Mouse (Mus musculus) heart, postnatal 36 days (tissue): ENCODE results near the gene St5. TPM values are rescaled to one million over a fixed set of nuclear protein-coding genes. Genes with fewer than 3 reads are reported as not detected.

ENCODE experiments used
- DNase-seq, 2 experiments: peaks; one replicate each; pipeline ENCODE4 v3.0.0; 2021 to 2022
- intact Hi-C: fragments of 180-260 bp; cut with DNase I; formaldehyde crosslinking; loops from one replicate; pipeline ENCODE4 v1.15.1; 2025
- total RNA-seq, 2 experiments: library from RNA; stranded (reverse); gene quantifications; 2 replicates each; pipeline ENCODE4 v1.2.3; 2021

The St5 gene
- total RNA-seq, 2 experiments from 2014 or later = 23.4 to 31.9 TPM

DNA sequence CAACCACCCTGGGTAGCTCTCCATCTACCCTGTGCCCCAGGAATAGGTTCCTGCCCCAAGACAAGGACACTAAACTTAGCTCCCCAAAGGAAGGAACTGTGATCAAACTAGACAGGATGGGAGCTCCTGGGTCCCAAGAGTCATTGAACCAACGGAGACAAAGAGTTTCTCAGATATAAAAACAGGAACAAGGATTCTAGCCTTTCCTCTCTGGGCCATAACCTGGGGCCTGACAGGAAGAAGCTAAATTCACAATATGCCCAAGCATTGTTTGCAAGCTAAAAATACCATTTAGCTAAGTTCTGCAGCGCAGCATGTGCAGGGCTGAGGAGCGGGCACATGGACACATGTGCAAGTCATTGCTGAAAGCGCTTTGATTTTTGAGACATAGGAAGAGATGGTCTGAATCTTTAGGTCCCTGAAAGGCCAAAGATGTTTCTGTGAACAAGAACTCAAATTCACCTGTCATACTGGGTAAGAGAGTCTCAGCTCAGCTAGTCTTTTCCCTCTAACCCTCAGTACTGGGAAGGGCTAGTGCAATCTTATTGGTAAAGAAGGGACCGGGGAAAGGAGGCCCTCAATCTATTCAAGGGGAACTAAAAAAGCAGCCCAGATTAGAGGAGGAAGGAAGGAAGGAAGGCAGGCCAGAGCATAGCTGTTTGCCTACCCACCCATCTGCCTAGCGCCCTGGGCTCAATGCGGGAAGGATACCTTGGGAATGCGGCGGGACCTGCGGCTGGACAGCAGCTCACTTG, 161.6 kb downstream of the St5 start:
- intact Hi-C loops = no loop called here
- no peak for DNase-seq

- intact Hi-C loops = no loop called here
- DNase-seq = no peak
These were observed 162.5 kb downstream of the St5 start for GRCm38 (mm10) chr7:109540902-109541301.

DNA sequence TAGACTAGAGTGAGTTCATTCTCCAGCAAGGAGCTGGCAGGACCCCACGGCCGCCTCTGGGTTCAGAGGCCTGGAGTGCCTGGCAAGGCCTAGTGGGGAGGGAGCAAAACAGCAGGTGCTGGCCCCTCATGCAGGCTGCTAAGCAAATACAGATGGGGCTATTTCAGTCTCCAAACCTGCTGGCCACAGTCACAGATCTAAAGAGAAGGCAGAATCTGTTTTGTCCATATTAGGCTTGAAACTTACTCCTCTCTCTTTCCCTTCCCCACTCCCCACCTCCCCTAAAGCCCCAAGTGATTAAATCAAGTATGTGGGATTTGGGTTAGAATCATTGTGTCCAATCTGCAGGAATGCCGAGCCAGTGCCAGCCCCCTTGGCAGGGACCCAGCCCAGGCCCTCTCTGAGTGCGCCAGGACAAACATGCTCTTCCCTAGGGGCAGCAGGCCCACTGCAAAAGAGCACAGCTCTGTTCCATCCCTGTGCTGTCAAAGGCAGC, 166.9 kb downstream of the St5 start:
- DNase-seq = peak; percentile 63 to 71
- intact Hi-C loops = no loop called here

GRCm38 (mm10) chr7:109534921-109535320, 168.5 kb downstream of the St5 start:
- intact Hi-C loops = loop anchor here (5.0 kb wide), 1 partner anchor 37 kb away; no protein-coding TSS in a partner anchor
- DNase-seq = no peak

GRCm38 (mm10) chr7:109533888-109534287, 169.5 kb downstream of the St5 start:
- no peak for DNase-seq
- intact Hi-C loops = loop anchor here (5.0 kb wide), 1 partner anchor 38 kb away; no protein-coding TSS in a partner anchor

DNA sequence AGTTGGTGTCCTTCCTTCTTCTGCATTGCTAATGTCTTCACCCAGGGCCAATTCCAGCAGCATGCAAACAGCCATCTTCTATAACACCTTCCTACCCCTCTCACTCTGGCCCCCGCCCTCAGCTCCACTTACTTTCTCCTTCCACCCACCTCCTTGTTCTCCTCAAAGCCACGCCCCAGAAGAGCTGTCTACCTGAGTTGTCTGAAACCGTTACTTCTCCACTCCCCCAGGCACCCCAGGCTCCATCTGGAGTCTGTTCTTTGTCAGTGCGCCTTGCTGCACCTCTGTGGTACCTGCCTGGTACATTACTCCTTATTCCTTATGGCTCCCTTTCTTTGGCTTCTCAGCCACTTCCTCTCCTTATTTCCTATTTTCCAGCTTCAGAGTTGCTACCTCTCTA, 170.3 kb downstream of the St5 start:
- intact Hi-C loops = loop anchor here (5.0 kb wide), 1 partner anchor 39 kb away; no protein-coding TSS in a partner anchor
- no peak for DNase-seq

GRCm38 (mm10) chr7:109532691-109533090, 170.7 kb downstream of the St5 start:
- intact Hi-C loops = loop anchor here (5.0 kb wide), 1 partner anchor 40 kb away; no protein-coding TSS in a partner anchor
- no peak for DNase-seq

DNA sequence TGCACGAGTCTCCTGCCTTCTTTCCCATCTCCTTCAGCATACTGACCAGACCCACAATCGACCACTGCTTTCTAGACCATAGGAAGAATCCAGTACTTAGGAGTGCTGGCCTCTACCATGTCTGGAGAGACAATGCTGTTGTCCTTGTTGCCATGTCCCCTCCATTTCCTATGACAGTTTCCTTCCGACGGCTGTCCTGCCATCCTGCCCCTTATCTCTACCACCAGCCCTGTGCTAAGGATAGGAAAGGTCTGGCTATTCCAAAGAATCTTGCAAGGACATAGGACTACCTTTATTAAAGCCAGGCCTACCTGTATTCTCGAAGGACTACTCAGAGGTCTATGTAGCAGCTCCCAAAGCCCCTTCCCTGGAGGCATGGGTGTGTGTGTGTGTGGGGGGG, 171.9 kb downstream of the St5 start:
- DNase-seq = no peak
- intact Hi-C loops = loop anchor here (5.0 kb wide), 1 partner anchor 41 kb away; no protein-coding TSS in a partner anchor

DNA sequence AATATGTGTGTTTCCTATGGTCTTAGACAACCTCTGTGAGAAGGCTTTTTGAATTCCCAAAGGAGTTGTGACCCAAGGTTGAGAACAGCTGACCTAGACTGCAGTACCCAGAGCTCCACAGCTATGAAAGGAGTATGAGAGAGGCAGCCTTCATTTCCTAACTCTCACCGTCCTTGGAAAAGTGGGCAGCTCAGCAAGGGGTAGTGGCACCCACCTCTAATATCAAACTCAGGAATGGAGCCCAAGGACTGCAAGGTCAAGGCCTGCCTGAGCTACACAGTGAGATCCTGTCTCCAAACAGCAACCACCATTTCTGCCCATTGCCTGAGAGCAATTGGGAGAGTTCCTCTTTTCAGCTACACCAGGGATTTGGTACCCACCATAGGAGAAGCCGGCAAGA, 173.7 kb downstream of the St5 start:
- intact Hi-C loops = loop anchor here (5.0 to 10.0 kb wide), 3 partner anchors 43 to 435 kb away; partner anchors contain the start of gene Dennd5a
- no peak for DNase-seq

GRCm38 (mm10) chr7:109528356-109528755, 175.0 kb downstream of the St5 start:
- DNase-seq = peak; percentile 71 to 74
- intact Hi-C loops = loop anchor here (1.0 to 10.0 kb wide), 3 partner anchors 90 to 436 kb away; partner anchors contain the start of gene Dennd5a

DNA sequence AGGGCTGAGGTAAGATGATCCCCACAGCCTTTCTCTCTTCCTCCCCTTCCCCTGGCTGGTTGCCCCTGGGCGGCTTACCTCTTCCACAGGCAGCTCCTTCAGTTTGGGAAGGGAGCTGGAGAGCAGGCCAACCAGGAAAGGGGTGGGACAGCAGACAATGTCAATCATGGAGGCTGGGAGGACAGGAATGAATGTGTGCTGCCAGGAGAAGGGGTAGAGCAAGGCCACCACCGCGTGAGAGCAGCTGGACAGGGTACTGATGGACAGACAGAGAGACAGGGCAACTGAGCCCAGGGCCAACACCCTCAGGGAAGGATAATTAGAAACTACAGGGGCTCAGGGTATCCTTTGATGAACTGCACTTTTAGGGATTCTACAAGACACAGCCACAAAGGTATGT, 175.9 kb downstream of the St5 start:
- no peak for DNase-seq
- intact Hi-C loops = loop anchor here (10.0 kb wide), 2 partner anchors 147 to 437 kb away; partner anchors contain the start of gene Dennd5a

GRCm38 (mm10) chr7:109525740-109526663, 177.4 kb downstream of the St5 start:
- intact Hi-C loops = loop anchor here (10.0 kb wide), 2 partner anchors 149 to 439 kb away; partner anchors contain the start of gene Dennd5a
- DNase-seq = no peak

DNA sequence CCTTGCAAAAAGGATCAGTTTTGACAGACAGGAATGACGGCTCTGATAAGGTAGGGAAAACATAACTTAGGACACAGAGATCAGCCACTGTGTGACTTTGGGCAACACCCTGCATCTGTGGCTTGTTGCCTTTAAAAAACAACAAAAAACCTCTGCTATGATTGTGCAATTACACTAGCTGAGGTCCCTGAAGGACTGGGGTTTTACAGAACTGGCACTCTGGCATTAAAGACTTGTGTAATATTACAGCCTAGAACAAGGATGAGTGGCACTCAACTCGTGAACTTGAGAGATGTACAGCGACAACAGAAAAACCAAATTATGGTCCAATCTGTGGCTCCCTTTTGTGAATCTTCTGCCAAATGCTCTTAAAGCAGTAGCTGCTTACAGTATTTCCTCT, 178.6 kb downstream of the St5 start:
- intact Hi-C loops = loop anchor here (10.0 kb wide), 2 partner anchors 150 to 440 kb away; partner anchors contain the start of gene Dennd5a
- DNase-seq = no peak

DNA sequence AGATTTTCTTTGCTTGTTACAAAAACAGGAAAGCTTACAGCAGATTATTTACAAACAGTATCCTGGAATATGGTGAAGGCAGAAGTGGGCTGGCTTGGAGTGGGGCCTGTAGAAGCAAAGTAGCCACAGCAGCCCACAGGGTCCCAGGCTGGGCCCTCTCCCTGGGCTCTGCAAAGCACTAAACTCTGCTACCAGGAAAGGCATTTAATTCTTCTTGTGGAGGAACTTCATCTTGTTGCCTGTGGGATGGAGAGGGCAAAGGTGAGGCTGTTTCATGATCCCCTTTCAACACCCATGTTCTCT, 179.0 kb downstream of the St5 start:
- intact Hi-C loops = loop anchor here (10.0 kb wide), 2 partner anchors 150 to 440 kb away; partner anchors contain the start of gene Dennd5a

GRCm38 (mm10) chr7:109523741-109524441, 179.5 kb downstream of the St5 start:
- intact Hi-C loops = loop anchor here (10.0 kb wide), 2 partner anchors 151 to 441 kb away; partner anchors contain the start of gene Dennd5a
- DNase-seq = no peak

More for the DNA sequence above, 179.0 kb downstream of the St5 start:
- DNase-seq = no peak

DNA sequence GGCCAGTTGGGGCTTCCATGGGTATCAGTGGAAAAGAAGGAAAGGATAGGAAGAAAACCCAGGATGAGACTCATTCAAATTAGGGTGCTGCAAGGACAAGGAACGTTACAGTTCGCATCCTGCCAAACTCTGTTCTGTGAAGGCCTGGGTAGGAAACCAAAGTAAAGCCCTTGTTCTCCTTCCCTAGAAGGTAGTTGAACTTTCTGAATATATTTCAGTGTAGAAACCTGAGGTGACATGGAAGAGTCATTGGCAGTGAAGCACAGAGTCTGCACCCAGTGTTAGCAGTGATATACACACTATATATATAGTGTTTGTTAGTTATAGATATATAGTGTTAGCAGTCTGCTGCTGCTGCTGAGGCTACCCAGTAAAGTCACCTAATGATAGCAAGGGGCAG, 180.1 kb downstream of the St5 start:
- DNase-seq = no peak
- intact Hi-C loops = loop anchor here (10.0 kb wide), 2 partner anchors 151 to 441 kb away; partner anchors contain the start of gene Dennd5a

DNA sequence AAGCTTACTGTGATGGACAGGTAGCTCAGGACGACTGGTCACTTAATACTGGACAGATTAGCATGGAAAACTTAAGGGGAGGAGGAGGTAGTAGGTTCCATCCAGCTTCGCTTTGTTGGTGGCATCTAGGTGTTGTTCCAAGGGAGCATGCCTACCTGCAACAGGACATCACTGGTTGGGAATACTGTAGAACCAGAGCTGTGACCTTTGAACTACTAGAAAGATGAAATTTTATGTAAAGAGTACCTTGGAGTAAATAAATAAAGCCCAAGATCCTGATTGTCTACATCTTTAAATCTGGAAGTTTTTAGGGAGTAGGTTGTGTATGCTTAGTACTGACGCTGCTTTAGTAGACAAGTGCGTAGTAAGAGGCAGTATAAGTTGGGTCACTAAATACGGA, 181.3 kb downstream of the St5 start:
- DNase-seq = no peak
- intact Hi-C loops = loop anchor here (10.0 kb wide), 2 partner anchors 153 to 443 kb away; partner anchors contain the start of gene Dennd5a

DNA sequence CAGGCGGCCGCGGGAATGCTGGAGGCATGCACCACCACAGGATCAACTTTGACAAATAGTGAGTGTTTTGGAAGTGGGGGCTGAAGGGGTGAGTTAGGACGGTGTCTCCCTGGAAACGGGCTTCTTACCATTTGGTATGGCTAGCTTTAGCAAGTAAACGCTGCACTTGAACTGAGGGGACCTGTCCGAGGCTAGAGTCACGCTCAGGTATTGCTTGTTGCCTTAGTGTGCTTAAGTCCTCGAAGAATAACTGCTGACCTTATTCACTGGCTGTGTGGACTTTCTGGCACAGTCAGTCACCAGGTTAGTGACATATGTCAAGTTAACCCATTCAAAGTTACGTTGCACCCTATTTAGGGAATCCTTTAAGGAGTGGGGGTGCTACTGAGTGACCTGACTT, 183.5 kb downstream of the St5 start:
- intact Hi-C loops = loop anchor here (2.0 to 10.0 kb wide), 3 partner anchors 155 to 445 kb away; partner anchors contain the start of genes Akip1, Dennd5a and St5
- no peak for DNase-seq

DNA sequence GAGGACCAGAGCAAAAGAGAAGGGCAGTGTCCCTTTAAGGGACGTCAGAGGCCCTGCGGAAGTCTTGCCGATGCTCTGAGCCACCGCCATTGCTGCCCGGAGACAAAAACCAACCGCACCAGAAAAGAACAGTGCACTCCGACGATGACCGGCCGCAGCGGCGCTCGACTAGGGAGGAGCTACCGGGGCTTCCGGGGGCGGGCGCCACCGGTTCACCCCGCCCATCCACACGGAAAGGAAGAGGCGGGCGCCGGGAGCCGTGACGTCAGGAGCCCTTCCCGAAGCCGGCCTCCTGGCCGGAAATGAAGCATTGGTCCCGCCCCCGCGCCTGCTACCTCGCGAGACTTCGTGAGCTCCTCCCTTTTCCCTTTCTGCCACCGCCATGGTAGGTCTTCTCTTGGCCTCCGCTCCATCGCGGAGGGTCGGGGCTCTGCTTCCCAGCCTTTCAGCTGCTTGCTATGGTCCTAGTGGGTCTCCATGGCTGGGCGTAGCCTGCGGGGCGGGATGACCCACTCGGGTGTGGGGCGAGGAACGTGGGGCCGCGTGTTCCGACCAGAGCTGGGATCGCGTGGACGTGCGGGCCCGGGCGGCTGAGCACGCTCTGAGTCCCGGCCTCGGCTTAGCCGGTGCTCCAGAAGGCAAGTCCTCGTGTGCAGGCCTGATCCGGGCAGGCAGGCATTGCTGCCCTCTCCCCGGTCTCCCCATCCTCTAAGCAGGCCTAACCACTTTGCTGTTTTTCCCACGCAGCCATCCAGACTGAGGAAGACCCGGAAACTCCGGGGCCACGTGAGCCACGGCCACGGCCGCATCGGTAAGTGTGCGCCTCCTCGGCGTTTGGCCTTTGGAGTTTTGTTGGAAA, 184.3 kb downstream of the St5 start, which contains the start of gene Rpl27a:
Rpl27a (plus strand) TSS at position 310 of the 859 bp plus-strand sequence.
- intact Hi-C loops = loop anchor here (2.0 kb wide), 1 partner anchor 184 kb away; the partner anchor contains the start of genes Akip1 and St5
- DNase-seq = peak; percentile 99
